Mouse (Mus musculus): ENCODE data around the gene Mtx2. TPM values are rescaled to one million over a fixed set of nuclear protein-coding genes. Genes with fewer than 3 reads are reported as not detected.
A peak's percentile ranks its signal among the peaks of the same experiment; 100 is the strongest.

Mtx2 gene
- polyA plus RNA-seq (2012; fragmentation: generic; extraction: Trizol), result 30.2 TPM
- long read RNA-seq, experiment 1, transcript Mtx2-201 (10 exons, 2,950 nt), result major isoform, 113 of 127 reads
- long read RNA-seq, experiment 1, partial matches to known transcripts, result 3 of 127 reads
- long read RNA-seq, experiment 1, other reads (novel, unspliced or antisense), result 11 of 127 reads
- long read RNA-seq, experiment 2, transcript Mtx2-201 (10 exons, 2,950 nt), result major isoform, 147 of 162 reads
- long read RNA-seq, experiment 2, partial matches to known transcripts, result 1 of 162 reads
- long read RNA-seq, experiment 2, other reads (novel, unspliced or antisense), result 14 of 162 reads

DNA sequence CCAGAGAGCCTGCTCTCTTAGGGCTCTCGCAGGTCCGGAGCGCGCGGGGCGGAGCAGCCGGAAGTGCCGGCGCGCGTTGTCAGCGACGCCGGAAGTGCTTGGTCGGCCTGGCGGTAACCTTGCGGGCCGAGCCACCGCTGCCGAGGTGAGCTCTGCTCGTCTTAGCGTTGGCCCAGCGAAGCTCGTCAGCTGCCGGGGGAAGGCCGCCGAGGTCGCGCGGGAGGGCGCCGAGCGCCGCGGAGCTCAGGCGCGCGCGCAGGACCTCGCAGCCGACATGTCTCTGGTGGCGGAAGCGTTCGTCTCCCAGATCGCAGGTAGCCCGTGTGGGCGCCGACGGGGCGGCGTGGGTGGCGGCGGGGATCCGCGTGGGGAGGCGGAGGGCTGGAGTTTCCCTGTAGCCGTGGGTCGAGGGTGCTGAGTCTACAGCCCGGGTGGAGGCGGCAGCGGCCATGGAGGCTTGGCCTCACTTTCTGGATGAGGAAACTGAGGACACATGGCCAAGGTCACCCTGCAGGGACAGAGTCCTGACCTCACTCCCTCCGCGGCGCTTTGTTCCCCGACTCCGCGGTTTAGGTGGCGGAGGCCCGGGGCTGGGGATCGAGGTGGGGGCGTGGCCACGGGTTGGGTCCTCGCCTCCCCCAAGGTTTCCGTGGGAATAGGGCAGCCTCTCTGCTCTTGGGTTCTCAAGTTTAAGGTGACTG lies at the start of gene Mtx2:
Gene Mtx2 (plus strand): TSS at position 74 of the 701 bp plus-strand sequence.
- peaks cover 29% of the 10 kb centered on the region for H3K79me3 ChIP-seq (ENCODE audit: low read depth)
- peak within 1 kb of the TSS; percentile 87 for H3ac ChIP-seq (ENCODE audit: control insufficient read depth, insufficient read length, low read depth)
- TF ChIP-seq MYOG (IDR thresholded peaks at IDR 0.05; ENCODE audit: control insufficient read depth, extremely low read depth, insufficient read length) (no peak), MAX (IDR thresholded peaks at IDR 0.05) (peak; percentile 88)
- peaks cover 4% of the 10 kb centered on the region for H3K36me3 ChIP-seq (ENCODE audit: control insufficient read depth, insufficient read depth)
- peaks cover 3% of the 10 kb centered on the region for H3K27me3 ChIP-seq (ENCODE audit: control insufficient read depth, insufficient read depth, insufficient read length)
- H3K4me3 ChIP-seq (ENCODE audit: insufficient read depth, poor library complexity, severe bottlenecking), result peak within 1 kb of the TSS; percentile 90
- peaks cover 47% of the 10 kb centered on the region for H3K79me2 ChIP-seq (ENCODE audit: control insufficient read depth, insufficient read depth)

DNA sequence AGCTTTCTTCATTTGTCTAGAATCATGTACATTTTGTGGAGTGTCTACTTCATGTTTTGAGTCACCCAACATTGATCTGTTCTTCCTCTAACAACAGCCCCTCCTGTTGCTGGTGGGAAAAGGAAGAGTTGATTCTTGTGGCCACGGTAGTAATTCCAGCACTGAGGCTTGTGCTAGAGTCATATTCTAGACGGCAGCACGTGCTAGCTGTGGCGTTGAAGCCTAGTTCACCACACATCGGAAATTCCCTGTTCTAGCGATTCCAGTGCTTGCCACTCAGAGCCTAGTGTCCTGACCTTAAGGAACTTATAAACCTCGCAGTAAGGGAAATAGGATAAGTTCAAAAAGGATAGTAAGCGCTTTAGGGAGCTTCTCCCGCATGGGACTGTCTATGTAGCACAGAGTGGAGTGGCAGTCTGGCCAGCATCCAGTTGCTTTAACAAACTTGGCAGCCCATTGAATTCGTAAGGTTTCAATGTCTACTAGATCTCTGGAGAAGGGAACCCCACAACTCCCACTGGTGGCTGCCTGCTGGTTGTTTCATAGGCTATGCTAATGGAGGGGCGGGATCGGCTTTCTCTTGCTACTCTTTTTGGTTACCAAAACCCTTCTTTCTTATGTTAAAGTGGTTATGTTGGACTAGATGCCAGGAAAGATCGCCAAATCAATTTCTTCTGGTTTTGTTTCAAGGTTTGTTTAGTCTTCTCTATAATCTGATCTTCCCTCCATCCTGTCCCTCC lies 47.9 kb upstream of the Mtx2 start:
- Histone ChIP-seq H3K4me3 (ENCODE audit: insufficient read depth, poor library complexity, severe bottlenecking) (no peak overlapping the region), H3K79me2 (ENCODE audit: control insufficient read depth, insufficient read depth) (no peaks in the 10 kb centered on the region), H3K79me3 (ENCODE audit: low read depth) (no peaks in the 10 kb centered on the region), H3K27me3 (ENCODE audit: control insufficient read depth, insufficient read depth, insufficient read length) (peaks cover 13% of the 10 kb centered on the region), H3ac (ENCODE audit: control insufficient read depth, insufficient read length, low read depth) (no peak overlapping the region), H3K36me3 (ENCODE audit: control insufficient read depth, insufficient read depth) (no peaks in the 10 kb centered on the region)
- no peak for TF ChIP-seq MYOG (IDR thresholded peaks at IDR 0.05; ENCODE audit: control insufficient read depth, extremely low read depth, insufficient read length)
- TF ChIP-seq FOSL1 (IDR thresholded peaks at IDR 0.05; ENCODE audit: insufficient read depth, low read length, poor library complexity, severe bottlenecking), result no peak
- TF ChIP-seq MYOD1 (IDR thresholded peaks at IDR 0.05; ENCODE audit: control insufficient read depth, insufficient read length, low read depth), result no peak
- TF ChIP-seq CTCF (IDR thresholded peaks at IDR 0.05; ENCODE audit: control insufficient read depth, insufficient read depth, insufficient read length), result no peak
- TF ChIP-seq MAX (IDR thresholded peaks at IDR 0.05), result no peak
- no peak for TF ChIP-seq CEBPB (IDR thresholded peaks at IDR 0.05; ENCODE audit: low read depth)
- TF ChIP-seq USF1 (IDR thresholded peaks at IDR 0.05; ENCODE audit: low read depth), result no peak

DNA sequence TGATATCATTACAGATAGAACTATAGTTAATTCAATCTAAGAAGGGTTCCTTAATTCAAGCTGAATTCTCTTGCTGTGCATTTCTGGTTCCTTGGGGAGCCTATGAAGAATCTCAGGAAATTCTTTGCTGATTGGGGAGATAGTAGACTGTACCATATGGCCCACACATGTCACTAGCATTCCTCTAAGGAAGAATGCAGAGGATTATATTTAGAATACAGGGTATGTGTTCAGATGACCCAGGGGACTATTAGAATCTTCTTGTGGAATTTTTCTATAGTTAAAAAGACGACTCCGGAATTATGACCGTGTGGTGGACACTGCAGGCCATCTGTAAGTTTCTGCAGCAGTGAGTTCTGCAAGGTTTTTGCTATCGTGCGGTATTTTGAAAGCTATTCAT lies 44.2 kb upstream of the Mtx2 start:
- no peak overlapping the region for H3K4me3 ChIP-seq (ENCODE audit: insufficient read depth, poor library complexity, severe bottlenecking)
- H3K79me3 ChIP-seq (ENCODE audit: low read depth), result no peaks in the 10 kb centered on the region
- no peak overlapping the region for H3ac ChIP-seq (ENCODE audit: control insufficient read depth, insufficient read length, low read depth)
- H3K36me3 ChIP-seq (ENCODE audit: control insufficient read depth, insufficient read depth), result no peaks in the 10 kb centered on the region
- H3K79me2 ChIP-seq (ENCODE audit: control insufficient read depth, insufficient read depth), result no peaks in the 10 kb centered on the region
- peaks cover 22% of the 10 kb centered on the region for H3K27me3 ChIP-seq (ENCODE audit: control insufficient read depth, insufficient read depth, insufficient read length)
- TF ChIP-seq CEBPB (IDR thresholded peaks at IDR 0.05; ENCODE audit: low read depth) (no peak), MAX (IDR thresholded peaks at IDR 0.05) (no peak), MYOG (IDR thresholded peaks at IDR 0.05; ENCODE audit: control insufficient read depth, extremely low read depth, insufficient read length) (no peak), CTCF (IDR thresholded peaks at IDR 0.05; ENCODE audit: control insufficient read depth, insufficient read depth, insufficient read length) (no peak), MYOD1 (IDR thresholded peaks at IDR 0.05; ENCODE audit: control insufficient read depth, insufficient read length, low read depth) (no peak)

DNA sequence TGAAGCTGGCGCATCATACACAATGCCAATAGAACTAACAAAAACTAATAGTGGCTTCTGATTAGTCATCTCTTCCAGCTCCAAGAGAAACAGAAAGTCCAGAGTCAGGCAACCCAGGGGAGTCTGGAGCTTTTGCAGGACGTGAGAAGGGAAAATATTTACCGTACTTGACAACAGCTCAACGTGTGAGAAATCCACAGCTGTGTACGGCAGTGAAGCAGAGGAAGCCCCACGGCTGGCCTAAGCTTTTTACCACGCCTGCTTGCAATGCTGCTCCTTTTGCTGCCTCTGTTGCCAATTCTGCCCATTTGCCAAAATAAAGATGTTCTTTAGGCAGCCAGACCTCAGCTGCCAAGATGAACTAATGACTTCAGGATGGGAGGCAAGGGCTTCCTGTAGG lies 30.1 kb upstream of the Mtx2 start:
- Histone ChIP-seq H3K36me3 (ENCODE audit: control insufficient read depth, insufficient read depth) (no peaks in the 10 kb centered on the region), H3K27me3 (ENCODE audit: control insufficient read depth, insufficient read depth, insufficient read length) (peaks cover 5% of the 10 kb centered on the region), H3K4me3 (ENCODE audit: insufficient read depth, poor library complexity, severe bottlenecking) (no peak overlapping the region), H3K79me2 (ENCODE audit: control insufficient read depth, insufficient read depth) (no peaks in the 10 kb centered on the region), H3ac (ENCODE audit: control insufficient read depth, insufficient read length, low read depth) (no peak overlapping the region), H3K79me3 (ENCODE audit: low read depth) (no peaks in the 10 kb centered on the region)
- TF ChIP-seq CEBPB (IDR thresholded peaks at IDR 0.05; ENCODE audit: low read depth), result no peak
- no peak for TF ChIP-seq MYOD1 (IDR thresholded peaks at IDR 0.05; ENCODE audit: control insufficient read depth, insufficient read length, low read depth)
- TF ChIP-seq MAX (IDR thresholded peaks at IDR 0.05), result no peak
- no peak for TF ChIP-seq FOSL1 (IDR thresholded peaks at IDR 0.05; ENCODE audit: insufficient read depth, low read length, poor library complexity, severe bottlenecking)
- TF ChIP-seq MYOG (IDR thresholded peaks at IDR 0.05; ENCODE audit: control insufficient read depth, extremely low read depth, insufficient read length), result no peak
- TF ChIP-seq CTCF (IDR thresholded peaks at IDR 0.05; ENCODE audit: control insufficient read depth, insufficient read depth, insufficient read length), result no peak
- TF ChIP-seq USF1 (IDR thresholded peaks at IDR 0.05; ENCODE audit: low read depth), result no peak

DNA sequence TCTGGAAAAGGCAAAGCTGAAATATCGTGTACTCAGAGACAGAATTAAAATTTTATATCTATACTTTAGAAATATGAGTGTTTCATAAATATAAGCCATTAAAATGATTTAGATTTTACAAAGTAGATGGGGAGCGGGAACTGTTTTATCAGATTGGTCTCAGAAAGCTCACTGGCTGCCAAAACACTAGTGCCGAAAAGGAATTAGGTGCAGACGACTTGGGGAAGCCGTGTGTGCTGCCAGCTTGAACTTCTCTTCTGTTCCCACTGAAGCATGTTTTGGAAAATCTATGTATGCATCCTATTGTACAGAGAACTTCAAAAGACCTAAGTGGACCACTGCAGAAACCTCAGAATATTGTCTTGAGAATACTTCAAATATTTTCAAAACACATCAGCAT lies 17.2 kb upstream of the Mtx2 start:
- Histone ChIP-seq H3K4me3 (ENCODE audit: insufficient read depth, poor library complexity, severe bottlenecking) (no peak overlapping the region), H3K79me2 (ENCODE audit: control insufficient read depth, insufficient read depth) (no peaks in the 10 kb centered on the region), H3K36me3 (ENCODE audit: control insufficient read depth, insufficient read depth) (no peaks in the 10 kb centered on the region), H3K27me3 (ENCODE audit: control insufficient read depth, insufficient read depth, insufficient read length) (peaks cover 9% of the 10 kb centered on the region), H3ac (ENCODE audit: control insufficient read depth, insufficient read length, low read depth) (no peak overlapping the region), H3K79me3 (ENCODE audit: low read depth) (no peaks in the 10 kb centered on the region)
- TF ChIP-seq CEBPB (IDR thresholded peaks at IDR 0.05; ENCODE audit: low read depth) (no peak), FOSL1 (IDR thresholded peaks at IDR 0.05; ENCODE audit: insufficient read depth, low read length, poor library complexity, severe bottlenecking) (no peak), USF1 (IDR thresholded peaks at IDR 0.05; ENCODE audit: low read depth) (no peak), MYOG (IDR thresholded peaks at IDR 0.05; ENCODE audit: control insufficient read depth, extremely low read depth, insufficient read length) (no peak), MYOD1 (IDR thresholded peaks at IDR 0.05; ENCODE audit: control insufficient read depth, insufficient read length, low read depth) (no peak)

All from C2C12 (cell line).